Mouse (Mus musculus): ENCODE results near the gene Taar8b. TPM values are rescaled to one million over a fixed set of nuclear protein-coding genes. Genes with fewer than 3 reads are reported as not detected.

Gene Taar8b
- total RNA-seq, 2 experiments from 2014 or later, result not detected

GRCm38 (mm10) chr10:24052039-24052438 is 40.1 kb downstream of the Taar8b start:
- DNase-seq, result no peak
- intact Hi-C loops (cut with DNase I), result no loop called here

- no peak for DNase-seq
- intact Hi-C loops (cut with DNase I), result no loop called here
These were observed 42.9 kb downstream of the Taar8b start, which contains the start of gene Taar7f for GRCm38 (mm10) chr10:24049210-24049609. Gene Taar7f, plus strand, starts transcription at chr10:24049510.

Other genes starting within 250 kb of the Taar8b start
- gene Vnn3, start 240.8 kb downstream of the Taar8b start, total RNA-seq (2021), result not detected
- 1 to 10 TPM; 1.5 to 2.1 TPM for gene Vnn1, start 197.6 kb downstream of the Taar8b start, total RNA-seq (2021)
- not detected for gene Taar1, start 171.9 kb downstream of the Taar8b start, total RNA-seq (2021)
- not detected for gene Taar2, start 153.7 kb downstream of the Taar8b start, total RNA-seq (2021)
- not detected for gene Taar3, start 142.7 kb downstream of the Taar8b start, total RNA-seq (2021)
- gene Taar4, start 131.8 kb downstream of the Taar8b start, total RNA-seq (2021), result not detected
- not detected for gene Taar5, start 121.6 kb downstream of the Taar8b start, total RNA-seq (2021)
- not detected for gene Taar6, start 106.6 kb downstream of the Taar8b start, total RNA-seq (2021)
- gene Taar7a, start 98.8 kb downstream of the Taar8b start, total RNA-seq (2021), result not detected
- not detected for gene Taar7b, start 92.4 kb downstream of the Taar8b start, total RNA-seq (2021)
- gene Taar7d, start 65.1 kb downstream of the Taar8b start, total RNA-seq (2021), result not detected
- not detected for gene Taar7e, start 54.7 kb downstream of the Taar8b start, total RNA-seq (2021)
- gene Taar7f, start 42.8 kb downstream of the Taar8b start, total RNA-seq (2021), result not detected
- not detected for gene Taar8a, start 15.8 kb downstream of the Taar8b start, total RNA-seq (2021)
- gene Taar8c, start 9.6 kb upstream of the Taar8b start, total RNA-seq (2021), result not detected
- gene Taar9, start 17.2 kb upstream of the Taar8b start, total RNA-seq (2021), result not detected
- 10 to 100 TPM; 44.9 to 54.6 TPM for gene Stx7, start 57.0 kb upstream of the Taar8b start, total RNA-seq (2021)
- 1 to 10 TPM in 1 of 2 experiments, under 1 TPM in 1; 0.92 to 1.5 TPM for gene Moxd1, start 131.2 kb upstream of the Taar8b start, total RNA-seq (2021)